Mouse (Mus musculus): ENCODE measurements around the gene Iqck. TPM values are rescaled to one million over a fixed set of nuclear protein-coding genes. Genes with fewer than 3 reads are reported as not detected.

Gene Iqck
- polyA plus RNA-seq, 1 experiment from 2014 or later, result 6.2 TPM

- H3K27ac ChIP-seq (replicated peaks), result no peak overlapping the region
- 90% methylated on average over 3 of the region's 3 CpGs for WGBS
- H3K27me3 ChIP-seq (ENCODE audit: low read depth, poor library complexity, severe bottlenecking), result no peaks in the 10 kb centered on the region
- no peak overlapping the region for H3K4me3 ChIP-seq
- no peak for DNase-seq (ENCODE audit: low spot score)
- H3K9me3 ChIP-seq (replicated peaks), result no peaks in the 10 kb centered on the region
- no peaks in the 10 kb centered on the region for H3K36me3 ChIP-seq
- peaks cover 11% of the 10 kb centered on the region for H3K4me1 ChIP-seq
Observed at GRCm38 (mm10) chr7:118928316-118928715, 72.8 kb downstream of the Iqck start.

DNA sequence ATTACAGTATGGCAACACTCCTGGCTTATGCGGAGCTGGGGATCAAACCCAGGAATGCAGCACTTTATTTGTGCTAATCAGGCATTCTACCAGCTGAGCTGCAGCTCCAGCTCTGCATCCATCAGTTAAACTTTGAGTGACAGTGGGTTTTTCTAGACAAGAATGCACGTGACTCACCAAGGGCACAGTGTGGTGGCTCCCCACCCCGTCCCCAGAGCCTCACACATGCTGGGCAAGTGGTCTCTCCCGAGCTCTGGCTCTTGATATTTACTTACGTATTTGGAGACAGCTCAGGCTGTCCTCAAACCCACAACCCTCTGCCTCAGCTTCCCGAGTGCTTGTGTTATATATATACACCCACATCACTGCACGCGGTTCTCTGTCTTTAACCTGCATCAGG, 73.4 kb downstream of the Iqck start:
- Histone ChIP-seq H3K4me3 (no peak overlapping the region), H3K4me1 (peaks cover 11% of the 10 kb centered on the region), H3K9me3 (replicated peaks) (no peaks in the 10 kb centered on the region), H3K27me3 (ENCODE audit: low read depth, poor library complexity, severe bottlenecking) (no peaks in the 10 kb centered on the region), H3K36me3 (no peaks in the 10 kb centered on the region), H3K27ac (replicated peaks) (no peak overlapping the region)
- DNase-seq (ENCODE audit: low spot score), result no peak
- whole genome bisulfite sequencing, result 73% methylated on average over 8 of the region's 8 CpGs

- Histone ChIP-seq H3K36me3 (no peaks in the 10 kb centered on the region), H3K27me3 (ENCODE audit: low read depth, poor library complexity, severe bottlenecking) (no peaks in the 10 kb centered on the region), H3K4me1 (peaks cover 11% of the 10 kb centered on the region), H3K9me3 (replicated peaks) (no peaks in the 10 kb centered on the region), H3K27ac (replicated peaks) (peak overlapping the region; percentile 38; the same call in 1 of the 2 replicates), H3K4me3 (no peak overlapping the region)
- 41% methylated on average over 16 of the region's 16 CpGs for WGBS
- no peak for DNase-seq (ENCODE audit: low spot score)
Observed at GRCm38 (mm10) chr7:118929601-118930311, 74.2 kb downstream of the Iqck start.

- 86% methylated on average over 17 of the region's 17 CpGs for WGBS
- H3K4me3 ChIP-seq, result no peak overlapping the region
- no peaks in the 10 kb centered on the region for H3K36me3 ChIP-seq
- H3K9me3 ChIP-seq (replicated peaks), result no peaks in the 10 kb centered on the region
- DNase-seq (ENCODE audit: low spot score), result no peak
- H3K27me3 ChIP-seq (ENCODE audit: low read depth, poor library complexity, severe bottlenecking), result no peaks in the 10 kb centered on the region
- no peak overlapping the region for H3K27ac ChIP-seq (replicated peaks)
- peaks cover 12% of the 10 kb centered on the region for H3K4me1 ChIP-seq
Observed at GRCm38 (mm10) chr7:118931502-118932395, 76.2 kb downstream of the Iqck start.

GRCm38 (mm10) chr7:118935306-118935705, 79.8 kb downstream of the Iqck start:
- WGBS, result 90% methylated on average over 2 of the region's 2 CpGs
- H3K27me3 ChIP-seq (ENCODE audit: low read depth, poor library complexity, severe bottlenecking), result no peaks in the 10 kb centered on the region

DNA sequence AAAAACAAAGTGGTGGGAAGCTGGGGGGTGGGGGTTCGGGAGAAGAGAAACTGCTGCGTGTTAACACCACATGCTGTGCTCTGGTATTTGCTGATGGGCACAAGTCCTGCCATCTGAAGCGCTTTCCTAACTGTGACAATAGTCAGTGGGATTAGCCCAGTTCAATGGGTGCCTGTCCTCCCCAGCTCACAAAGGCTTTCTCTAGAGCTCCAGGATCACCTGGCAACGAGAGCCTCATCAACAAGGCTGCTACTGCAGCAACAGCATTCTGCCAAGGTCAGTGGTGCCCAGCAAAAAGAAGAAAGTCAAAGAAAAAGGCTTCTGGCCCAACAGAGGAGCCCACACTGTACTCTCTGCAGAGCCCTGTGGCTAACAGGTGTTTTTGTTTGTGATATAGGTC, 81.3 kb downstream of the Iqck start:
- H3K27ac ChIP-seq (replicated peaks), result 0 out of 2 replicates have a peak overlapping the region, but pooled peaks have one; percentile 29
- peak; percentile 23 for DNase-seq (ENCODE audit: low spot score)
- H3K36me3 ChIP-seq, result no peaks in the 10 kb centered on the region
- no peaks in the 10 kb centered on the region for H3K27me3 ChIP-seq (ENCODE audit: low read depth, poor library complexity, severe bottlenecking)
- H3K9me3 ChIP-seq (replicated peaks), result no peaks in the 10 kb centered on the region
- no peak overlapping the region for H3K4me3 ChIP-seq
- WGBS, result 2% methylated on average over 4 of the region's 4 CpGs
- peaks cover 17% of the 10 kb centered on the region for H3K4me1 ChIP-seq

More at GRCm38 (mm10) chr7:118935306-118935705, 79.8 kb downstream of the Iqck start:
- Histone ChIP-seq H3K4me3 (no peak overlapping the region), H3K4me1 (peaks cover 18% of the 10 kb centered on the region), H3K9me3 (replicated peaks) (no peaks in the 10 kb centered on the region), H3K36me3 (no peaks in the 10 kb centered on the region), H3K27ac (replicated peaks) (no peak overlapping the region)
- no peak for DNase-seq (ENCODE audit: low spot score)

GRCm38 (mm10) chr7:118937469-118938387, 82.2 kb downstream of the Iqck start:
- WGBS, result 74% methylated on average over 11 of the region's 11 CpGs
- no peak overlapping the region for H3K27ac ChIP-seq (replicated peaks)
- H3K4me1 ChIP-seq, result peaks cover 17% of the 10 kb centered on the region
- H3K36me3 ChIP-seq, result no peaks in the 10 kb centered on the region
- H3K4me3 ChIP-seq, result no peak overlapping the region
- DNase-seq (ENCODE audit: low spot score), result no peak
- no peaks in the 10 kb centered on the region for H3K27me3 ChIP-seq (ENCODE audit: low read depth, poor library complexity, severe bottlenecking)
- no peaks in the 10 kb centered on the region for H3K9me3 ChIP-seq (replicated peaks)

DNA sequence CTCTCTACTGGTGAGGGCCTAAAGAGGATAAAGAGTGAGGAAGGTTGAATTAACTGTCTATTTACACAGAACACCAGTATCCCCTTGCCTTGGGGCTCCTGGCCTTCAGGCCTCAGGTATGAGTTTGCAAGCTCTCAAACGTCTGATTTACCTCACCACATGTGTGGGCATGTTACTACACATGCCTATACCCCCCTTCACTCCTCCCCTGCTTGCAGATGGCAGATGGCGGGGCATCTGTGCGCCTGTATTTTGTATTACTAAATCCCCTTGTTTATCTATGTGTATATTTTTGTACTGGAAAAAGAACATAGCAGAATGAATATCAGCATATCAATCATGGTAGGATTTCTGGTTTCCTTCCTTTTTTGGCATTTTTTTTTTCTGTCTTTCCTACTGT, 86.7 kb downstream of the Iqck start:
- H3K27me3 ChIP-seq (ENCODE audit: low read depth, poor library complexity, severe bottlenecking), result no peaks in the 10 kb centered on the region
- H3K9me3 ChIP-seq (replicated peaks), result no peaks in the 10 kb centered on the region
- no peaks in the 10 kb centered on the region for H3K36me3 ChIP-seq
- DNase-seq (ENCODE audit: low spot score), result no peak
- no peak overlapping the region for H3K4me3 ChIP-seq
- H3K4me1 ChIP-seq, result peaks cover 7% of the 10 kb centered on the region
- 87% methylated on average over 3 of the region's 3 CpGs for WGBS
- no peak overlapping the region for H3K27ac ChIP-seq (replicated peaks)

- H3K36me3 ChIP-seq, result no peaks in the 10 kb centered on the region
- 0 out of 2 replicates have a peak, but pooled peaks cover 2% of the 10 kb centered on the region for H3K4me1 ChIP-seq
- H3K9me3 ChIP-seq (replicated peaks), result no peaks in the 10 kb centered on the region
- DNase-seq (ENCODE audit: low spot score), result no peak
- no peaks in the 10 kb centered on the region for H3K27me3 ChIP-seq (ENCODE audit: low read depth, poor library complexity, severe bottlenecking)
- no peak overlapping the region for H3K4me3 ChIP-seq
- H3K27ac ChIP-seq (replicated peaks), result no peak overlapping the region
- WGBS, result 72% methylated on average over 7 of the region's 7 CpGs
Observed at GRCm38 (mm10) chr7:118943170-118943569, 87.6 kb downstream of the Iqck start.

- no peak for DNase-seq (ENCODE audit: low spot score)
- Histone ChIP-seq H3K9me3 (replicated peaks) (no peaks in the 10 kb centered on the region), H3K27ac (replicated peaks) (no peak overlapping the region), H3K36me3 (no peaks in the 10 kb centered on the region), H3K4me1 (peaks cover 7% of the 10 kb centered on the region), H3K4me3 (no peak overlapping the region), H3K27me3 (ENCODE audit: low read depth, poor library complexity, severe bottlenecking) (no peaks in the 10 kb centered on the region)
- 32% methylated on average over 2 of the region's 2 CpGs for WGBS
Observed at GRCm38 (mm10) chr7:118944884-118945283, 89.3 kb downstream of the Iqck start.

GRCm38 (mm10) chr7:118947241-118947640, 91.7 kb downstream of the Iqck start:
- DNase-seq (ENCODE audit: low spot score), result no peak
- H3K27me3 ChIP-seq (ENCODE audit: low read depth, poor library complexity, severe bottlenecking), result no peaks in the 10 kb centered on the region
- H3K27ac ChIP-seq (replicated peaks), result no peak overlapping the region
- H3K9me3 ChIP-seq (replicated peaks), result no peaks in the 10 kb centered on the region
- H3K4me1 ChIP-seq, result peaks cover 7% of the 10 kb centered on the region
- no peaks in the 10 kb centered on the region for H3K36me3 ChIP-seq
- WGBS, result 62% methylated on average over 3 of the region's 3 CpGs
- no peak overlapping the region for H3K4me3 ChIP-seq

DNA sequence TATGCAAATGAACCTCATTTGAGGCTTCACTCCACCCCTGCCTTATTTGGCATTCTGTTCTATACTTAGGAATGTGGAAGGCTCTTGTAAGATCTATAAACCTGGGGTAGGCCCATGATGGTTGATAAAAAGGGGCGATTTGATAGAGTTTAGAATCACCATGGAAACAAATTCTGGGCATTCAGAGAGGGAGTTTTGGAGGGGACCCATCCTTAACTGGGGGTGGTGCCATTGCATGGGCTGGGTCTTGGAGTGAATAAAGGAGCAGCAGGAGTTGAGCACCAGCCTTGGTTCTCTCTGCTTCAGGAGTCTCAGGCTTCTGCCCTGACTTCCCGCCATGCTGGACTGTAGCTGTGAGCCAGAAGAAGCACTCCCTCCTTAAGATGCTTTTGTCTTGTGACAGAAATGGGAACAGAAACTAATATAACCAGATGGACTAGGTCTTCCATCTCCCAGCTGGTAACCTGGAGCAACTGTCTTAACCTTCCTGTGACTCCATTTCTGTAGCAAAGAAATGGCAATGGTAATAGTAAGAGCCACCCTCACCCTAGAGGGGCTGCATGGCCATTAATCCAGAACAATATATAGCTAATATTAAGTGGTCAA, 93.2 kb downstream of the Iqck start:
- Histone ChIP-seq H3K9me3 (replicated peaks) (no peaks in the 10 kb centered on the region), H3K36me3 (no peaks in the 10 kb centered on the region), H3K27me3 (ENCODE audit: low read depth, poor library complexity, severe bottlenecking) (no peaks in the 10 kb centered on the region), H3K4me1 (peaks cover 7% of the 10 kb centered on the region), H3K4me3 (no peak overlapping the region), H3K27ac (replicated peaks) (no peak overlapping the region)
- no peak for DNase-seq (ENCODE audit: low spot score)
- WGBS, result 57% methylated on average over 2 of the region's 2 CpGs
